Mouse (Mus musculus) liver, adult 2 months (tissue): ENCODE data around the gene Slc13a2.

Source experiments
- CTCF ChIP-seq: fragments of 200-500 bp; IDR thresholded peaks from 2 replicates; pipeline ENCODE4 v1.5.1; 2011; ENCODE audit warnings: low read depth, low read length, control low read depth
- POLR2A ChIP-seq: fragments of 200-500 bp; IDR thresholded peaks from 2 replicates; pipeline ENCODE4 v1.6.1; 2011; ENCODE audit warnings: low read length, control low read depth; ENCODE audit not compliant: insufficient read depth; ENCODE audit errors: extremely low read depth

DNA sequence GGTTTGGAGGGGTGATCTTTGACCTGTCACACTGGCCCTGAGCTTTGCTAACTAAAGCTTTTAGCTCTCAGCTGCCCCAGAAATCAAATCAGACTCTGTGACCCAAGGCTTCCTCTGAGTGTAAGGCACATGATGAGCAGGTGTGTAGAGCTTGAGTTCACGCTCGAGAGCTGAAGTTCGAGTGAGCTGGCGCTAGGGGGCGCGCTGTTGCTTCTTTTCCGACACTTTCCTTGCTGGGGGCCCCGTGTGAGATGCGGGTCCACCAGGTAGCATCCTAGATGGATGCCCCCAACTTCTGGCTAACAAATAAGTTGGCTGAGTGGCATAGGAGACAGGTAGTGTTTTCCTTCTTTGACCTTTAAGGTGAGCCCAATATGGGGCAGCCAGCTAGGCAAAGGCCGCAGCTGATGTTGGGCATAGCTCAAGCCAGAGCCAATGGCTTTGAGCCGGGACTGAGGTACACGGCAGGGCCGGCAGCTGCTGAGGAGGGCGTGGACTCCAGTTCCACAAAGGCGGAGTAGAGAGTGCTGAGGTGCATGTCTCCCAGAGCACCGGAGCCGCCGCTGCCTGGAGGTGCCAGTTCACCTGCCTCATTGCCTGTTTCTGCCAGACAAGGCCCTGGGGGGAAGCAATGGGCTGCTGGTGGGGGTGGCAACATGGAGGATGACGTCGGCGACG lies 63.5 kb downstream of the Slc13a2 start:
- TF ChIP-seq POLR2A (no peak), CTCF (peak; percentile 81)
